Mouse (Mus musculus): ENCODE results near the gene Lysmd2.
"Not testable (repeated sequence)": the region's sequence is repeated elsewhere in the genome, so short reads cannot be mapped to it uniquely, and the experiment has no call there.

Lysmd2 gene

GRCm38 (mm10) chr9:75630823-75631454, 5.4 kb downstream of the Lysmd2 start:
- DNase-seq: peak; percentile 16

- no peak for DNase-seq
These were observed 6.6 kb downstream of the Lysmd2 start for GRCm38 (mm10) chr9:75632111-75632510.

GRCm38 (mm10) chr9:75632902-75633301, 7.4 kb downstream of the Lysmd2 start:
- DNase-seq: peak; percentile 45

GRCm38 (mm10) chr9:75633603-75634002, 8.1 kb downstream of the Lysmd2 start:
- DNase-seq: no peak

GRCm38 (mm10) chr9:75634226-75634625, 8.7 kb downstream of the Lysmd2 start:
- DNase-seq: no peak

GRCm38 (mm10) chr9:75645405-75645804, 19.9 kb downstream of the Lysmd2 start:
- DNase-seq: no peak

- DNase-seq: no peak
These were observed 28.7 kb downstream of the Lysmd2 start for GRCm38 (mm10) chr9:75653981-75654911.

GRCm38 (mm10) chr9:75656456-75656855, 30.9 kb downstream of the Lysmd2 start:
- DNase-seq: not testable (repeated sequence)

GRCm38 (mm10) chr9:75660917-75661316, 35.4 kb downstream of the Lysmd2 start:
- DNase-seq: no peak

GRCm38 (mm10) chr9:75665364-75665763, 39.8 kb downstream of the Lysmd2 start:
- no peak for DNase-seq

GRCm38 (mm10) chr9:75666612-75667011, 41.1 kb downstream of the Lysmd2 start:
- peak; percentile 11 for DNase-seq

- DNase-seq: no peak
These were observed 47.2 kb downstream of the Lysmd2 start for GRCm38 (mm10) chr9:75672769-75673168.

- DNase-seq: no peak
These were observed 50.7 kb downstream of the Lysmd2 start for GRCm38 (mm10) chr9:75676226-75676625.

GRCm38 (mm10) chr9:75678341-75678740, 52.8 kb downstream of the Lysmd2 start:
- DNase-seq: no peak

GRCm38 (mm10) chr9:75679629-75680028, 54.1 kb downstream of the Lysmd2 start:
- DNase-seq: no peak

- no peak for DNase-seq
These were observed 55.1 kb downstream of the Lysmd2 start for GRCm38 (mm10) chr9:75680606-75681005.

GRCm38 (mm10) chr9:75683426-75684191, 58.1 kb downstream of the Lysmd2 start, which contains the start of gene Scg3:
TSS of gene Scg3 (minus strand) at chr9:75684056.
- DNase-seq: peak; percentile 77

GRCm38 (mm10) chr9:75684292-75684691, 58.8 kb downstream of the Lysmd2 start:
- no peak for DNase-seq

GRCm38 (mm10) chr9:75684772-75685171, 59.2 kb downstream of the Lysmd2 start:
- DNase-seq: no peak
